Mouse (Mus musculus) spleen, postnatal 10 days (tissue): Measurements from ENCODE around the gene Fosb.

Experiments
- DNase-seq, 2 experiments: peaks; one replicate each; pipeline ENCODE4 v3.0.0; 2021 to 2022; ENCODE audit warnings: low spot score in 2 of 2

Fosb gene

DNA sequence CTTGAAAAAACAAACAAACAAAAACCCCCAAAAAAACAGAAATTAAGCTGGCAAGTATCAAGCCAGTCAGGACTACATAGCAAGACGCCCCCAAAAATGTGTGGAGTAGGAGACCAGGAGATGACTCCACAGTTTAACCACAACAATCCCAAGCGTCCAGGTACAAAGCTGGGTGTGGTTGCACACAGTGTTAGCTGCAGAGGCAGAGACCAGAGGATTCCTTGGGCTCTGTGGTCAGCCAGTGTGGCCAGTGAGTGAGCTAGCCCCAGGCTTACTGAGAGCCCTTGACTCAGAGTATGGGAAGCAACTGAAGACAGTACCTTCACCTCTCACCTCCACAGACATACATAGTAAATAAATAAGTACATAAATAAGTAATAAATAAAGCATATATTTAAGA is 22.1 kb upstream of the Fosb start:
- no peak for DNase-seq

DNA sequence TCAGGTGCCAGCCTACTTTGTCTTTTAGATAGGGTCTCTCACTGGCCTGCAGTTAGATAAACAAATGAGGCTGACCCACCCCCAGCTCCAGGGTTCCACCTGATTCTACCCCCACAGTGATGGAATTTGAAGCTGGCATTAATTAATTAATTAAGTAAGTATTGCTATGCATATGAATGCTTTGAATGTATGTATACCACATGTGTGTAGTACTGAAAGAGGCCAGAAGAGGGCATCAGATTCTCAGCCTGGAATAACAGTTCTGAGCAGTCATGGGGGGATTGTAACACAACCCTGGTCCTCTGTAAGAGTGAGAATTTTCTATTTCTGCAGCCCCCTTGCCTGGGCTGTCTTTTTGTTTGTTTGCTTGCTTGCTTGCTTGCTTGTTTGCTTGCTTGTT is 18.6 kb upstream of the Fosb start:
- DNase-seq, result no peak

- DNase-seq, result no peak
Observed at GRCm38 (mm10) chr7:19327782-19328181, 17.9 kb upstream of the Fosb start.

DNA sequence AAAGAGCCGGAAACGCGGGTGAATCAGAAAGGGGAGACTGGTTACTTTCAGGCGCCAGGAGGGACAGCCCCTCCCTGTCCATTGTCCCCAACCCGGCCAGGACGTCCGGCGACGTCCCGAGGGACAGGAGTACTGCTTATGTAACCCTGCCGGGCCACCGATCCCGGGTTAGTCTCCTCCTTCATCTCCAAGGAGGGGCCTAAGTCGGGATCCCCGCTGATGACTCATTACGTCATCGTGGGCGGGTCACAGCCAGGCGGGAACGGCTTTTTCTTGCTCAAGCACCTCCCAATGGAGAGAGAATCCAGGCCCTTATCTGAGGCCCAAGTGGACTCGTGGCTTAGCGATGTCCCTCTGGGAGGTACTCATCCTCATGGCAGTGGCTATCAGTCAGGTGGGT is 17.3 kb upstream of the Fosb start:
- DNase-seq, result peak in 1 of 2 experiments; percentile 66

- peak in 1 of 2 experiments; percentile 78 for DNase-seq
Observed at GRCm38 (mm10) chr7:19326359-19326758, 16.5 kb upstream of the Fosb start.

DNA sequence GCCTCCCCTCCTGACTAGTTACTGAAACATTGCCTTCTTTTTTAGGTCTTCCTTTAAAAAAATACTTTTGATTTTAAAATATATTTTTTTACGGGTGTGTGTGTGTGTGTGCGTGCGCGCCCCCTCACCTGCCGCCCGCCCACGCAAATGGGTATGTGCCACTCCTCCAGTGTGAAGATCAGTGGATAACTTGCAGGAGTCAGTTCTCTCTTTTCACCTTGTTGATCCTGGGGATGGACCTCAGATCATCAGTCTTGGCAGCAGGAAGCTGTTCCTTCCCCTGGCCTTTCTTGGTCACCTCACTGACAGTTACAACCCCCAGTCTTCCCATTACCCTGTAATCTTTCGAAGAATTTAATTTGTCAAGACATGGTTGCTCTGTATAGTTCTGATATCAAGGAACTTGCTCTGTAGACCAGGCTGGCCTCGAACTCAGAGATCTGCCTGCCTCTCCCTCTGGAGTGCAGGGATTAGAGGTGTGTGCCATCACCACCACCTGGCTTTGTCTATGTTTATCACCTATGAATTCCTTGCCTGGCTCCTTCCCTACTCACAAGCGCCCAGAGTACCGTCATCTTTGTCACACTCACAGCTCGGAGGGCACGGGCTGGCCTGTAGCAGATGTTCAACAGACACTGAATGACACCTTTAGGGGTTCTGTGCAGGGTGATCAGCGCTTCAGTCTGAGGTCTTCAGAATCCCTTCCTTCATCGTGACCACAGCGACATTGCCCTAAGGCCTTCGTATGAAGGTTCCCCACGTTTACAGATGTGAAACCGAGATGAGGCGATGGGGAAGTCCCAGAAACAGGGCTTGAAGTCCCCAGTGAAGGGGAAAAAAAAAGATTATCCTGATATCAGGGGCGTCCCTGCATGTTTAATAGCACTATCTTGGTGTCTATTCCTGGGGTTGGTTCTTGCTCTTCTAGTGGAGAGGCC is 15.7 kb upstream of the Fosb start:
- DNase-seq, result no peak

GRCm38 (mm10) chr7:19324221-19324620 is 14.4 kb upstream of the Fosb start:
- no peak for DNase-seq

GRCm38 (mm10) chr7:19322489-19322888 is 12.6 kb upstream of the Fosb start:
- DNase-seq, result no peak

- DNase-seq, result peak in 1 of 2 experiments; percentile 48
Observed at GRCm38 (mm10) chr7:19321464-19321863, 11.6 kb upstream of the Fosb start.

DNA sequence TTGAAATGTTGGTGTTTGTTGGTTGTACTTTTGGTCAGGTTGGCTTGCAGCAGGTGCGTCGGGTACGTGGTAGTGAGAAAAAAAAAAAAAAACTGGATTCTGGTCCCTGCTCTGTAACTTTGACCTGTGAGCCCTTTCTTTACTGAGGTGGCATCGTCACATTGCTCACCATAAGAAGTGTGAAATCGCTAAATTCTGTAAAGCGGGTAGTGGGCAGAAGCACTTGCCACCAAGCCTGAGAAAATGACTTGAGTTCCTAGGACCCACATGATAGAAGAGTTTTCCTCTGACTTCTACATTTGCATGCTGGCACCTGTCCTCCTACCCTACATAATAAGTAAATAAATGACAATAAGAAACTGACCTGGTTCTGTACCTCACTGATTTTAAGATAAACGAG is 10.8 kb upstream of the Fosb start:
- no peak for DNase-seq

DNA sequence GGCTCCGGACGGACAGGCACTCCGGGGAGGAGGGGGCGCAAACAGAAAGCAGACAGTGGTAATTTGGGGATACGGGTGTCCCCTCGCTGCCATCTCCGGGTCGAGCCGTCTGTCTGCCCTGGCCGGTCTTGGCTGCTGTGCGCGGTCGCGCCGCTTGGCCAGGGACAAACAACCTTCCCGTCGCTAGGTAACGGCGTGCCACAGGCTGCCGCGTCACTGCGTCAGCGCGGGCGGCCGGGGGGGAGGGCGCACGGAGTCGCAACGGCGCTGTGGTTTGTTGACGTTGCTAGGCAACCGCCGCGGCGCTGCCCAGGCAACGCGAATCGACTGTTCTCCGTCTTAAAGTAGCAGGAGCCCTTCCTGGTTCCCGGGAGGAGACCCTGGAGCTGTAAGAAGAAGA is 10.1 kb upstream of the Fosb start:
- peak; percentile 63 to 91 for DNase-seq

GRCm38 (mm10) chr7:19319458-19319857 is 9.6 kb upstream of the Fosb start:
- no peak for DNase-seq

- DNase-seq, result no peak
Observed at GRCm38 (mm10) chr7:19318676-19319075, 8.8 kb upstream of the Fosb start.

DNA sequence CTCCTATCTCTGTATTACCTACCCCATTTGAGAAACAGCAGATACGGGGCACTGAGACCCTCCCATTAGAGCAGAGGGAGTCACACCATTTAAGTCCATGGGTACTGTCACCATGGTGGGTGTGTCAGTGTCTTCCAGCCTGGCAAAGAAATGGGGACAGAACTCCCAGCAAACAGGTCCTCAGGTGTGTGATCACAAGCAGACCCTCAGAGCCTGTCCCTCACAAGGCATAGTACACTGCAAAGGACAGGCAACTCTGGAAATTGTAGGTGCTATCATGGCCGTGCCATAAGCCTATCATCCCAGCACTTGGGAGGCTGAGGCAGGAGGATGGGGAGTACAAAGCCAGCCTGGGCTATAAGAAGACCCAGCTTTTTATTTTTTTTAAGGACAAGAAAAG is 8.3 kb upstream of the Fosb start:
- DNase-seq, result no peak

DNA sequence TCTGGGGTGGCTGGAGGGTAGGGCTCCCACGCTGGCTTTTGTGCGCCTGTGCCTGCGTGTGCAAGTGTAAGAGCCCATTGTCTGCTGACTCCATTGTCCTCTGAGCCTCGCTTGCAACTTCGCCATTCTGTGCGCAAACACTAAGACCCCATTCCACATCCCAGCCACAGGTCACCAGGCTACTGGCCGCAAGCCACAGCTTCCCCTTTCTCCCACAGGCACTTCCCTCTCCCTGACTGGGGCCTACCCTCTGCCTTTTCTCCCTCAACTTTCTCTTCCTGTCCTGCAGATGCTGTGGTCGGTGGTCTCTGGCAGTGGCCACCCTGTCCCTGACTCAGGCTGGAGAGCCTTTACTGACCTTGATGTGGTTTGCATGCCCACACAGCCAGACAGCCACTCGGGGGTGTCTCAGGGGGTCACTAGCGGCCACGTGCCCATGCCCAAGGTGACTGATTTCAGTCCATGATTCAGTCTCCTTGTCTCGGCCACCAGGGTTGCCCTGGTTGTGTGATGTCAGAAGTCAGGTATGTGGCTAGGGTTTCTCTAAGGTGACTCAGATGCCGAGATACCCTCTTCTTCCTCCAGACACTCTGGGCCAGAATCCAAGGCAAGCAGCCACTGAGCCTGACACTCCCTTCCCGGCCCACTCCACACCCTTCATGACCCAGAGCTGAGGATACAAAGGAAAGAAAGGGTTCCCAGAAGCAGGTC is 6.8 kb upstream of the Fosb start:
- peak in 1 of 2 experiments; percentile 36 for DNase-seq

GRCm38 (mm10) chr7:19314033-19314432 is 4.2 kb upstream of the Fosb start:
- DNase-seq, result no peak

DNA sequence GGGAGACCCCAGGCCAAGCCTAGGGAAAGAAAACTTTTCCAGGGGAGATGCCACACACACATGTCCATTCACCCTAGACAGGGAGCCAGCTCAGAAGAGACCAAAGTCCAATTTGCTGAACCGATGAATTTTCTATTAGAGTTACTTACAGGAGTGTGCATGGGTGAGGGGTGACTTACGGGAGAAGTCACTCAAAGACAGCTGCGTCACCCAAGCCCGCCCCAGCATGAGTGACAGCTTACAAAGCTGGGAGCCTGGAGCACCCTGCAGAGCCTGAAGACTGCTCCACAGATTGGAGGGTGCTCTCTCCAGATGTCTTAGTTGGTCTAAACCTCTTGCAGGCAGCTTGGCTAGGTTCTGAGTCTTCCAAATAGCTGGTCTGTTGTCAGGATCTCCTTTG is 2.1 kb upstream of the Fosb start:
- no peak for DNase-seq

DNA sequence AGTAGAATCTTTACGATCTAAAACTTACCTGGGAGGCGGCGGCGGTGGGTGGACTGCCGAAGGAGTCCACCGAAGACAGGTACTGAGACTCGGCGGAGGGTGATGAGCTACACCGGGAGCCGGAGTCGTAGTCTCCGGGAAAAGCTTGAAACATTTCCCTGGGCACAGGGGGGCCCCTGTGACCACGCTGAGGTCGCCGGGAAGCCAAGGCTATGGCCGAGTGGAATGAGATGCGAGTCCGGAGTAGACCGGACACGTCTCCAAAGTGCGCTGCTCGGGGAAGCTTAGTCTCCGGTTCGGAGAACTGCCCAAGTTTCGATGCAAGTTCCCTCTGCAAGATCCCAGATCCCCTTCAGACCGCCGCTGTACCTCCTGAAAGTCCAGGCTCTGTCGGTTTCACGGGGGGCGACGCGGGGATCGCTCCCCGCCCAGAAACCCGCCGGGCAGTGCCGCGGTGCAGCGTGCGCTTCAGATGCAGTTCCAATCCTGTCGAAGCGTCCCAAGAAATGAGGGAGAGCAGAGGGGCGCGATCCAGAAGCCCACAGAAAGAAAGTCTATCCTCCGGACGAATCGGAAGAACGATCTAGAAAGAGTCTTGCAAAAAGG is 470 bp downstream of the Fosb start:
- DNase-seq, result peak in 1 of 2 experiments; percentile 33

DNA sequence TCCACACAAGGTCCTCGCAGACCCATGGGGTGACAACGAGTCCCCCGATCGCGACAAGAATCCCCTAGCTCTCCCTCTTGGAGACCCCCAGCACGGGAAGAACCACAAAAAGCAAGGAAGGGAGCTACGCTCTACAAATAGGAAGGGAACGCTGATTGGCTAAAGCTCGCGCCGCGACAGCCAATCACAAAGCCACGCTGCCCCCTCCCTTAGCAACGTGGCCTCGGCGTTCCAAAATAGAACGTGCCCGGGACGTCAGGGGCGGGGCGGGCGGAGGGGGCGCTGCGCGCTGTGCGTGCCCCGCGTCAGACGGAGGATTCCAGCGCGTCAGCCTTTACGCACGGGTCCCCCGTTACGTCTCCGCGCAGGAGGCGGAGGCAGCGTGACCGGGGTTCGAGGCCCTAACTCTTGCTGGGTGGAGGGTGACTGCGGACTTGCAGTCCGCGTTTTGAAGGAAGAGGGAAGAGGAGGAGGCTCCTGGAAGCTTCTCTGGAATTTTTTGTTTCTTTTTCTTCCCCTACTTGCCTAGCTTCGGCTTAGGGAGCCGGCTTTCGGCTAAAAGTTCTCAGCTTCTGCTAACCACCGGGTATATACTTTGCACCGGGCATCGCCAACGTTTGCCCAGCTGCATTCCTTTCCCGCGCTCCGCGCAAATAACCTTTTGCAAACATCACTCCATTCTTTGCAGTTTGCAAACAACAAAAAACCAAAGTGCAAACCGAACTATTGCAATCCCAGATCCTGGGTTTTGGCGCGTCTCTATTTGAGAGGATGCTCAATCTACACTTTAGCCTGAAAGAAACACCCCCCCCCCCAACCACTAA is 1.2 kb downstream of the Fosb start:
- peak; percentile 78 to 94 for DNase-seq

DNA sequence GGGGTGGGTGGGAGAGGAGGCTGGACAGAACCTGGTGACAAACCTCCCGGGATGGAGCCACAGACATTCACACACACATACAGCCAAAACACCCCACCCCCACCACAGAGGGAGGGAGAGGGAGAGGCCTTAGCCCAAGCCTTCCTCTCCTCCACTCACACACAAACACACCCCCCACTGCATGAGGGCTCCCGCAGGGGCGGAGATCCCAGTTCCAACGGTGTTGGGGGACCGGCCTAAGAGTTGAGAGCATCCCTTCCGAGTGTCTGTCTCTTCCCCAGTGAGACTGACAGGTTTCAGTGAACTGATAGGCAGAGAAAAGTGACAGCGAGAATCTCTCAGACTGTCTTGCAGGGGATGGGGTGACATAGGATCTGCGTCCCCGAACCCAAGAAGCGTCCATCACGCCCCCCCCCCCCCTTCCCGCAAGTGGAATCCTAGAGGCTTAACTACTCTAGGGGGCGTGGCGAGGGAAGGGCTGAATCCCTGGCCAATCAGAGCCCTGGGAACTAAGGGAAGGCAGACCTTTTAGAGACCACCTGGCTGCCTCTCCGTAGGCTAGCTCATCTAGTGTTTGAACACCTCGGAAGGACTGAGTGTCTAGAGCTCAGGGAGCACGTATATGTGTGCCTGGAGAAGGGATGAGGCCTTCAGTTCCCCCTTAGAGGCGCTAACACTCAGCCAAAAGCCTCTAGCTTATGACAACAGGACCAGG is 2.0 kb downstream of the Fosb start:
- DNase-seq, result peak in 1 of 2 experiments; percentile 72
